Mouse (Mus musculus) midbrain, embryonic 14.5 days (tissue): ENCODE results near the gene Zfp771. TPM values are rescaled to one million over a fixed set of nuclear protein-coding genes. Genes with fewer than 3 reads are reported as not detected.

Experiments
- ATAC-seq: fragments of 200-750 bp; cut with Nextera tagmentation; 2 replicates; pipeline ENCODE4 v1.8.0; 2017; ENCODE audit warnings: moderate number of reproducible peaks, moderate library complexity; ENCODE audit not compliant: low FRiP score, low TSS enrichment
- DNase-seq: peaks from one replicate; pipeline ENCODE4 v3.0.0-alpha.2; 2015
- H3K27ac ChIP-seq: fragments of 300-500 bp; sonication (generic); replicated peaks from 2 replicates; pipeline ENCODE4 v1.5.1; 2014; ENCODE audit warnings: mild to moderate bottlenecking, low read depth, low read length, moderate library complexity
- H3K27me3 ChIP-seq: fragments of 300-500 bp; sonication (generic); 2 replicates; pipeline ENCODE4 v1.6.1; 2014; ENCODE audit warnings: low read length, control low read depth, mixed read lengths; ENCODE audit not compliant: control insufficient read depth, insufficient read depth
- H3K36me3 ChIP-seq: fragments of 300-500 bp; sonication (generic); 2 replicates; pipeline ENCODE4 v1.6.1; 2014; ENCODE audit warnings: low read length, control low read depth; ENCODE audit not compliant: control insufficient read depth, insufficient read depth
- H3K4me1 ChIP-seq: fragments of 300-500 bp; sonication (generic); 2 replicates; pipeline ENCODE4 v1.6.1; 2014; ENCODE audit warnings: mild to moderate bottlenecking, antibody characterized with exemption, low read length, control low read depth; ENCODE audit not compliant: control insufficient read depth, insufficient read depth
- H3K4me2 ChIP-seq: fragments of 300-500 bp; sonication (generic); 2 replicates; pipeline ENCODE4 v1.6.1; 2014; ENCODE audit warnings: mild to moderate bottlenecking, low read length, moderate library complexity
- H3K4me3 ChIP-seq: fragments of 300-500 bp; sonication (generic); replicated peaks from 2 replicates; pipeline ENCODE4 v1.5.1; 2014; ENCODE audit warnings: low read depth, low read length
- H3K9ac ChIP-seq: fragments of 300-500 bp; sonication (generic); replicated peaks from 2 replicates; pipeline ENCODE4 v1.6.1; 2014; ENCODE audit warnings: mild to moderate bottlenecking, low read length, moderate library complexity
- H3K9me3 ChIP-seq: fragments of 300-500 bp; sonication (generic); 2 replicates; pipeline ENCODE4 v1.6.1; 2016; ENCODE audit warnings: low read length, control low read depth, mixed read lengths; ENCODE audit not compliant: control insufficient read depth
- WGBS: fragments of 180-500 bp; shearing (Covaris S2); extraction: QIAGEN DNeasy Blood & Tissue Kit; methylation state at CpG from one replicate; pipeline ENCODE4 v1.1.7; 2014; 5-methylcytosine and 5-hydroxymethylcytosine counted together
- polyA plus RNA-seq: library from polyadenylated mRNA; unstranded; fragments of >200 nt; fragmentation: Nextera tagmentation; extraction: Ambion mirVana; gene quantifications from 2 replicates; pipeline ENCODE4 v1.2.1, GENCODE M21; 2014

Gene Zfp771
- polyA plus RNA-seq, 1 experiment from 2014 or later: 55.2 TPM

- Histone ChIP-seq H3K36me3 (peaks cover 18% of the 10 kb centered on the region), H3K9ac (no peak overlapping the region), H3K9me3 (peaks cover 4% of the 10 kb centered on the region; the same call in 1 of the 2 replicates), H3K27me3 (no peaks in the 10 kb centered on the region), H3K27ac (no peak overlapping the region), H3K4me2 (no peak overlapping the region), H3K4me3 (no peak overlapping the region), H3K4me1 (peaks cover 11% of the 10 kb centered on the region)
- ATAC-seq (no peak), DNase-seq (no peak)
- 97% methylated on average over 4 of the region's 4 CpGs for WGBS
Observed at GRCm38 (mm10) chr7:127271093-127271492, 27.0 kb downstream of the Zfp771 start.

- DNase-seq (no peak), ATAC-seq (no peak)
- no peak overlapping the region for H3K27ac ChIP-seq
- H3K27me3 ChIP-seq: no peaks in the 10 kb centered on the region
- 93% methylated on average over 15 of the region's 15 CpGs for WGBS
- H3K4me3 ChIP-seq: peak overlapping the region; percentile 91; the same call in 1 of the 2 replicates
- peaks cover 4% of the 10 kb centered on the region; the same call in 1 of the 2 replicates for H3K9me3 ChIP-seq
- H3K4me2 ChIP-seq: peak overlapping the region; percentile 89
- peaks cover 11% of the 10 kb centered on the region for H3K4me1 ChIP-seq
- no peak overlapping the region for H3K9ac ChIP-seq
- H3K36me3 ChIP-seq: peaks cover 18% of the 10 kb centered on the region
Observed at GRCm38 (mm10) chr7:127272566-127272965, 28.5 kb downstream of the Zfp771 start.

DNA sequence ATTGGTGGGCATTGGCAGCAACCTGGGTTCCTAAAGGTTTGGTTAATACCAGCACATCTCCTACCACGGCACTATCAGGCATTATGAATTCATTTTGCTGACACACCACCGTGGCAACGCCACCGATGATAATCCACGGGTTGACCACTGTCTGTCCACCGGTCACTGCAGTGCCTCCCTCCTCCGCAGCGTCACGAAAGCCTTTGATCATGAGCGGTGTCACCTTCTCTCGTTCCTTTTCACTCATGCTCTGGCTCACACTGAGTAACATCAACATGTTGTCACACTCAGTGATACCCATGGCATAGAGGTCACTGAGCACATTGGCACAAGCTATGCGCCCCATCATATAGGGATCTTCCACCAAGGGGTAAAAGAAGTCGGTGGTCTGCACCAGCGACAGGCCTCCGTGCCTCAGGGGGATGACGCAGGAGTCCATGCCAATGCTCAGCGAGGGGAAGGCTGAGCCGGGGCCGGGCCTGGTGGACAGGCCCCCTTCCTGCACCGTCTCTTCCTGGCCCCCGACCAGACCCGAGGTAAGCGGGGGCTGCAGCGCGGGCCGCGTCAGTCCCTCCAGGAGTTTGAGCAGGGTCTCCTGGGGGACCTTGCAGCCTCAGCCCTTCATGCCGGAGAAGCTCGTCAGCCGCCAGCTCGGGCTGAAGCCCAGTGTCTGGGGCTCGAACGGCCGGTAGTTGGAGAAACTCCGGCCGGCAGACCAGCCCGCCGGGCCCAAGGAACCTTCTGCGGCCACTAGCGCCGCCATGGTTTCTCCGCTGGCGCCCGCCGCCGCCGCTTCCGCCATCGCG is 29.2 kb downstream of the Zfp771 start:
- ATAC-seq (peak; percentile 58; the same call in 1 of the 2 replicates), DNase-seq (peak; percentile 50)
- Histone ChIP-seq H3K4me3 (peak overlapping the region; percentile 91), H3K27me3 (no peaks in the 10 kb centered on the region), H3K4me2 (peak overlapping the region; percentile 89), H3K36me3 (peaks cover 18% of the 10 kb centered on the region), H3K9me3 (peaks cover 4% of the 10 kb centered on the region; the same call in 1 of the 2 replicates), H3K9ac (peak overlapping the region; percentile 92), H3K27ac (peak overlapping the region; percentile 88), H3K4me1 (peaks cover 11% of the 10 kb centered on the region)
- 15% methylated on average over 50 of the region's 50 CpGs for WGBS

- ATAC-seq (peak; percentile 89), DNase-seq (peak; percentile 97)
- Histone ChIP-seq H3K9ac (peak within 1 kb of the TSS; percentile 92), H3K27ac (peak within 1 kb of the TSS; percentile 88), H3K4me1 (peaks cover 11% of the 10 kb centered on the region), H3K36me3 (peaks cover 16% of the 10 kb centered on the region), H3K9me3 (no peaks in the 10 kb centered on the region), H3K27me3 (no peaks in the 10 kb centered on the region), H3K4me3 (peak within 1 kb of the TSS; percentile 91), H3K4me2 (peak within 1 kb of the TSS; percentile 89)
- 2% methylated on average over 39 of the region's 39 CpGs for WGBS
Observed at GRCm38 (mm10) chr7:127273925-127274789, 30.1 kb downstream of the Zfp771 start, which contains the start of gene Sephs2. Gene Sephs2, minus strand, starts transcription at chr7:127274055.

DNA sequence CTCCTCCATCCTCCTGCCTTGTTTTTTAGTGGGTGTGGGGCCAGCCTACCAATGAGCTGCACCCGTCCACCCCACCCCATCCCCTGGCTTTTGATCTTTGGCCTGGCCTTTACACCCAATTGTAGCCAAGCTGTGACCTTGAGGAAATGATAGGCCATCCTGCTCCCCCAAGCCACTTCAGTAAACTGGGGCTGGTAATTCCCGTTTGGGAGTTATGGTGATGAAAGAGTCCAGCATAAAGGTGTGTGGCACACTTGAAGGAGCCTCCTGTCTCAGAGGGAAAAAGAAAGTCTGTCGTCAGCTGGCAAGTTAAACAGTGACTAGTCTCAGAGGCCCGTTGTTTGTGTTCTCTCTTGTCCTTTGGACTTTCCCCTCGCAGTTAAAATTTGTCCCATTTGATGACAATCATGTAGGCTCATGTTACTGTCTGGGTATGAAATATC is 32.5 kb downstream of the Zfp771 start:
- 74% methylated on average over 5 of the region's 5 CpGs for WGBS
- no peaks in the 10 kb centered on the region for H3K27me3 ChIP-seq
- DNase-seq (no peak), ATAC-seq (no peak)
- no peak overlapping the region for H3K9ac ChIP-seq
- H3K4me1 ChIP-seq: peaks cover 11% of the 10 kb centered on the region
- H3K4me2 ChIP-seq: no peak overlapping the region
- peaks cover 3% of the 10 kb centered on the region for H3K36me3 ChIP-seq
- H3K9me3 ChIP-seq: no peaks in the 10 kb centered on the region
- H3K27ac ChIP-seq: no peak overlapping the region
- no peak overlapping the region for H3K4me3 ChIP-seq

- no peak overlapping the region for H3K4me3 ChIP-seq
- no peak overlapping the region for H3K9ac ChIP-seq
- no peaks in the 10 kb centered on the region for H3K36me3 ChIP-seq
- H3K9me3 ChIP-seq: no peaks in the 10 kb centered on the region
- no peak overlapping the region for H3K4me2 ChIP-seq
- DNase-seq: peak; percentile 61
- no peaks in the 10 kb centered on the region; the same call in 1 of the 2 replicates for H3K4me1 ChIP-seq
- 15% methylated on average over 8 of the region's 8 CpGs for WGBS
- H3K27me3 ChIP-seq: no peaks in the 10 kb centered on the region
- ATAC-seq: no peak
- no peak overlapping the region for H3K27ac ChIP-seq
Observed at GRCm38 (mm10) chr7:127278311-127278710, 34.2 kb downstream of the Zfp771 start.

GRCm38 (mm10) chr7:127280092-127280491 is 36.0 kb downstream of the Zfp771 start:
- no peak overlapping the region for H3K9ac ChIP-seq
- no peak overlapping the region for H3K4me3 ChIP-seq
- no peaks in the 10 kb centered on the region for H3K9me3 ChIP-seq
- no peak overlapping the region for H3K27ac ChIP-seq
- WGBS: 81% methylated on average over 3 of the region's 3 CpGs
- ATAC-seq (no peak), DNase-seq (no peak)
- no peak overlapping the region for H3K4me2 ChIP-seq
- H3K4me1 ChIP-seq: no peaks in the 10 kb centered on the region
- H3K27me3 ChIP-seq: no peaks in the 10 kb centered on the region
- no peaks in the 10 kb centered on the region for H3K36me3 ChIP-seq

GRCm38 (mm10) chr7:127281114-127281513 is 37.0 kb downstream of the Zfp771 start:
- Histone ChIP-seq H3K36me3 (no peaks in the 10 kb centered on the region), H3K4me3 (no peak overlapping the region), H3K9ac (no peak overlapping the region), H3K27ac (no peak overlapping the region), H3K4me1 (no peaks in the 10 kb centered on the region), H3K9me3 (no peaks in the 10 kb centered on the region), H3K4me2 (no peak overlapping the region), H3K27me3 (no peaks in the 10 kb centered on the region)
- ATAC-seq (no peak), DNase-seq (no peak)
- 78% methylated on average over 4 of the region's 4 CpGs for WGBS
